Mouse (Mus musculus): ENCODE results near the gene Pkmyt1. TPM values are rescaled to one million over a fixed set of nuclear protein-coding genes. Genes with fewer than 3 reads are reported as not detected.

The Pkmyt1 gene
- polyA plus RNA-seq (2015; fragmentation: Nextera tagmentation; extraction: Ambion mirVana): 37.2 and 39.2 TPM in 2 replicates

DNA sequence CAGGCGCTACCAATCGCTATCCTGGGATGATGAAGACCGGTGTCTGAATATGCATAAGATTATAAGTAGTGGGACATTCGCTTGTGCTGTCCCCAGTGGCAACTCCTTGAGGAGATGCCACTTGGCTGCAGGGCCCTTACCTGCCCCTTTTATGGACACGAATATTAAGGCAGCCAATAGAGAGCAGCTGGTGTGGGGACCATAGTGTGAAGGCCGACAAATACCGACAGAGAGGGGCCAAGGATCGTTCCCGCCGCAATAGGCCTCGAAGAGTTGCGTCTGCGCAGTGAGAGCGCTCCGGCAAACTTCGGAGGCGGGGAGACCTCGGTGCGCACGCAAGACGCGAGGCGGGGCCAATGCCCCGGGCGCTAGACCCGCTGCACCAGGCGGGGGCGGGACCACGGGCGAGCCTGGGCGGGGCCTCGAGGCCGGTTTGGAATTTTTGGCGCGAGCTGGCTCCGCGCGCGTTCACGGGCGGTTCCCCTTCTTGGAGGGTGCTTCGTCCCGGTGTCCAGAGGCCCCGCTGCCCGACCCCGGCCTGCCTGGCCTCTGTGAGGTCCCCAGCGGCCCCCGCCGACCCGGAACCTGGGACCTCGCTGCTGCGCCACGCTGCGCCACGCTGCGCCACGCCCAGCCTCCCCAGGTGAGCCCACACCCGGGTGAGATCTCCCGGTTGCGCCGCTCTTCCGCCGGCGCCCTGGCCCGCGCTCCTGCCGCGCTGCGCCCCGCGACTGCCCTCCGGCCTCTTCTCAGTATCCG, at the start of gene Pkmyt1:
Gene Pkmyt1, plus strand, starts transcription at position 338 of the 759 bp plus-strand sequence.

DNA sequence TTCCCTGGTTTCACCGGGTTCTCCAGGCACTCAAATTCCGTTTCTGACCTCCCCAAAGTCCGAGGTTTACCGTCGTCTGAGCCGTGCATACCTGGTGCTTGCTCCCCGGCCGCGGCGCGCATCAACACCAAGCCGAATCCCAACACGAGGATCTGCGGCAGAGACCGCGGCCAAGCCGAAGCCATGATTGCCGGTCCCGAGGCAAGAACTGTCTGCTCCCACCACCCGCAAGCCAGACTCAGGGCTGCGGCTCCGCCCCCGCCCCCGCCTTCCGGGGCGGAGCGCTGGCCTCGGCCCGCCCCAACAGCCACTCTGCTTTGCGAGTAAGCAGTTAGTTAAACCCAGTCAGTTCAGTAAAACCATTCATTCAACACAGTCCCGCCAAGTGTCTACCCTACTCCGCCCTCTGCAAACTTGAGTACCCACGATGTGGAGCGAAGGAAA, 48.9 kb upstream of the Pkmyt1 start, which contains the start of gene Tnfrsf12a:
Gene Tnfrsf12a, minus strand, starts transcription at position 233 of the 444 bp plus-strand sequence.

DNA sequence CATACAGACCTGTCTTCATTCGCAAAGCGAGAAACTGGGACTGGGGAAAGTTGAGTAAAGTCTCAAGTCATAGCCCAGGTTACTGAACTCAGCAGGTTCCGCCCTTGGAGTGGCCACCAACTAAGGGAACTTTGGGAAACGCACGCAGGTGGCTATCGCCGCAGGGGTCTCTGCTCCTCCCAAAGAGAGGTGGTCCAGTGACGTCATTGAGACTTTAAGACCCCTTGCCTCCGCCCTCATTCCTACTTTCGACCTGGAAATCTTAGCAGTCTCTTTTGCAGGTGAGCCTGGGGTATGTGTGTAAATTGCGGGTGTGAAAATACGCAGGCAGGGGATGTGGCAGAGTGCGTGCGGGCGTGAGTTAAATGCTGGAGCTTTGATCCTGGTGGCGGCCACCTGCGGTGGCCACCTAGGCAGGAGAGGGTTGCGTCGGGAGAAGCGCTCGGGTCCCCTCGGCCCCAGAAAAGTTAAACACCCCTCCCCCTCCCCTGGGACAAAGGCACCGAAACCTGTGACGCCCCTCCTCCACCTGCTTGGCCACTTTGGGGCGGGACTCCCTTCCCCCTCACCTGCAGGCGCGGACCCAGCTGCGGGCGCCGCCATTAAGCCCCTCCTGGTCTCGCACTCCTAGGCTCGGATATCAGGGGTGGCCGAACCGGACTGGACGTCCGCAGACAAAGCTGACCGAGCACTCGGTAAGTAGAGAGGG, 46.9 kb upstream of the Pkmyt1 start, which contains the start of gene Cldn6:
Gene Cldn6, plus strand, starts transcription at position 123 of the 709 bp plus-strand sequence.

DNA sequence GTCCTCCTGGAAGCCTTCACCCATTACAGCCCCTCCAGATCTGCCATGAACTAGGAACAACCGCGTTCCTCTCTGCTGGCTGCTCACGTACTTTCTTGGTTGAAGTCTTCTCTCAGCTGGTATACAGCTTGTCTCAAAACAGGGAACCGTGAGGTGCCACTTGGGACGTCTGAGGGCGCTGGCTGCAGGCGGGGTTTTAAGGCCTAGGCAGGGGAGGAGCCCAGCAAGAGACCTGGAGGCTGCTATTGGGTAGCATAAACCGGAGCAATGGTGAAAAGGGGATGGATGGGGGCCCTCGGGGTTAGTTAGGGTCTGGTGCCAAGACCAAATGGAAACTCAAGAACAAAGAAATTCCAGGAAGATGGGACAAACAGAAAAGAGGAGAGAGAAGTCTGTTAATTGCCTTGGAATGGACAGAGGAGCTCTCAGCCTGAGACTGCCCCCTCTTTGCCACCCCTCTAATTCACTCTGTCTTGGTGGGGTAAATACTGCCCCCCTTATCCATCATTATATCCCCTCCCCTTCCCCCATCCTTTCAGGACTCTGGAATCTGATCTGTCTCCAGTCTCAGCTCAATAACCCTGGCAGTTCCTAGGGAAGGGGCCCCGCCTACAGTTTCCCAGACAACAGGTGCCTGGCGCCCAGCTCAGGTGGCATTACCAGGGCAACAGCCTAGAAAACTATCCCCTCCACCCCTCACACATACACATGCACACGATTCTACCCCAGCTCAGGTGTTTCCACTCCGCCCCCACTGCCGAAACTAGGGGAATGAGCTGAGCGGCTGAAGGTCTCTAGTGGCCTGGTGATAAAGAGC, 42.1 kb upstream of the Pkmyt1 start, which contains the start of gene Cldn9:
Gene Cldn9, minus strand, starts transcription at position 171 of the 817 bp plus-strand sequence.

DNA sequence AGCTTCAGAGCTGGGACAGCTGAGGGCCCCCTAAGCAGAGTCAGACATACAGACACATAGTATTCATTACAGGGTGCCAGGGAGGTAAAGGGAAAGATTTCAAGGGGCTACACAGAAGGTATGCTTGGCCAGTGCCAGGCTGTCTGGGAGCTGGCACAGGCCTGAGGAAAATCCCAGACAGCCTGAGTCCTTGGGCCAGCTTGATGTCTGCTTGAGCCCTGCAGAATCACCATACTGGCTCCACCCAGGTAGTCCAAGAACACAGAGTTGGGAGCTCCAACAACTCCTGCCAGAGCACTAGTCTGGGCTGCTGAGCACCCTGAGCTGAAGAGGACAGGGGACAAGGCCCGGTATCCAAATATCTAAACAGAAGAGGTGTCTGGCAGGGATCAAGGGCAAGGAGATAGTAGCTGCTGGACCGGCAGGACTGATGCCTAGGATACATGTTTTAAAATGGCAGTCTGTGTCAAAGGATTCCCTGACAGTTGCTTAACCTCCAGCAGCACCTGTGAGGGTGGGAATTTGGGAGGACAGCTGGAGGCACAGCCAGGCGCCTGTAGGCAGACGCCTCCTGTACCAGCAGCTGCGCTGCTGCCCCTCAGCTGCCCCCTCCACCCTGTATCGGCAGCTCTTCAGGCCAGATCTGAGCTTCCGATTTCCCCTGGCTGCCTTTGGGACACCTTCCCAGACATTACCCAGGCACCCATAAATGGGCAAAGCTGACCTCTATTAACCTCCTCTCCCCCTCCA, 3.6 kb upstream of the Pkmyt1 start, which contains the start of gene 1520401A03Rik:
Gene 1520401A03Rik, minus strand, starts transcription at position 408 of the 750 bp plus-strand sequence.

DNA sequence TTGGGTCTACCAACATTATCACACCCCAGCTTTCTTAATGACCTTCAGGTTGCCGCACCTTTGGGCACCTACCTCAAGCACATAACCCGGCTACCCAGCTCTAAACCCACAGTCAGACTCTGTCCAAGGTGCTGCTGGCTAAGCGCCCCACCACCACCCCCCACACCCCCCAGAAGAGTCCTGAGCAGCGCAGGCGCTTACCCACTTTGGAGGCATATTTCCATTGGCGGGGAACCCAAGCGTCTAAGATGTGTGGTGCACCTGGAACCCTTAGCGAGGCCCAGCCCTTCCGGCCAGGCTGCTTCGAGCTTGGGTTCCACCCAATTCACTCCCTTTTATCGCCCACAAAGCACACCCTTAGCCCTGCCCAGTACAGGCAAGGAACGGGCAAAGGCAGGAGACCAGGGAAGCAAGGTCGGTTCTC, 14.5 kb downstream of the Pkmyt1 start, which contains the start of gene Paqr4:
Gene Paqr4, minus strand, starts transcription at position 270 of the 424 bp plus-strand sequence.

DNA sequence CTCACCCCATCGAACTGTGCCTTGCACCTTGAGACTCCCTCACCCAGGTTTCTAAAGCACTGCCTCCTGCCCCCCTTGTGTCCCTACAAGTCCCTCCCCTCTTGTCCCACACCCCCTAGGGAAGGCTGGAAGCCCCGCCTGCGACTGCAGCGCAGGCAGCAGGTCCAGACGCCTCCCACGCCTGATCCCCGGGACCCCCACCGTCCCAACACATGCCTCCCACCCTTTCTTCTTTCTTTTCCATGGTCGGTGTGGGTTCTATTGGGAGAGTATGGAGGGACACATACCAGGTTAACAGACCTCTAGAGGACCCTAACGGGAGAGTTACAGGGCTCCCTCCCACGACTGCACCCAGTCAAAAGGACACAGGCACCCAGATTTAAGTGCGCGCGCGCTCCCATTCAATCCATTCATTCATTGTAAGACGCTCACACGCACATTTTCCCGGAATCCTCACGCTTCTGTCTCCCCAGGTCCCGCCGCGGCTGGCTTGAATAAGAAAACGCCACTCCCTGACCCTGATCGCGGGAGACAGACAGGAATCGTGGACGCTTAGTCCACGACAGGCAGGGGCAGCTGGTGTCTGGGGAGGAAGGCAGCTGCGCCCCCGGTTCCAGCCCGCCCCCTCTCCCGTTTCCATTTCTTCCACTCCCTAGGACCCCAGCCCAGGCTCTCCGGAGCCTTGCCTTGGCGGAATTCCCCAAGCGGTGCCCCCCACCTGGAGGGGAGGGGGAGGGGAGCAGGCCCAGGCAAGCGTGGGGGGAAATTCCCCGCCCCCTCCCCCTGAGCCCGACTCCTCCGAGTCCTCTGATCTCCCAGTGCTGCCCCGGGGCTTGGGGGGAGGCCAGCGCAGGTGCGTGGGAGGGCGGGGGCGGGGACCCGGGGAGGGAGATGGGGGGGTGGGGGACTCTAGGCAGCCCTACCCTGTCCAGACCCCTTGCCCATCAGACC, 19.4 kb downstream of the Pkmyt1 start, which contains the start of gene Kremen2:
Gene Kremen2, minus strand, starts transcription at position 533 of the 951 bp plus-strand sequence.

DNA sequence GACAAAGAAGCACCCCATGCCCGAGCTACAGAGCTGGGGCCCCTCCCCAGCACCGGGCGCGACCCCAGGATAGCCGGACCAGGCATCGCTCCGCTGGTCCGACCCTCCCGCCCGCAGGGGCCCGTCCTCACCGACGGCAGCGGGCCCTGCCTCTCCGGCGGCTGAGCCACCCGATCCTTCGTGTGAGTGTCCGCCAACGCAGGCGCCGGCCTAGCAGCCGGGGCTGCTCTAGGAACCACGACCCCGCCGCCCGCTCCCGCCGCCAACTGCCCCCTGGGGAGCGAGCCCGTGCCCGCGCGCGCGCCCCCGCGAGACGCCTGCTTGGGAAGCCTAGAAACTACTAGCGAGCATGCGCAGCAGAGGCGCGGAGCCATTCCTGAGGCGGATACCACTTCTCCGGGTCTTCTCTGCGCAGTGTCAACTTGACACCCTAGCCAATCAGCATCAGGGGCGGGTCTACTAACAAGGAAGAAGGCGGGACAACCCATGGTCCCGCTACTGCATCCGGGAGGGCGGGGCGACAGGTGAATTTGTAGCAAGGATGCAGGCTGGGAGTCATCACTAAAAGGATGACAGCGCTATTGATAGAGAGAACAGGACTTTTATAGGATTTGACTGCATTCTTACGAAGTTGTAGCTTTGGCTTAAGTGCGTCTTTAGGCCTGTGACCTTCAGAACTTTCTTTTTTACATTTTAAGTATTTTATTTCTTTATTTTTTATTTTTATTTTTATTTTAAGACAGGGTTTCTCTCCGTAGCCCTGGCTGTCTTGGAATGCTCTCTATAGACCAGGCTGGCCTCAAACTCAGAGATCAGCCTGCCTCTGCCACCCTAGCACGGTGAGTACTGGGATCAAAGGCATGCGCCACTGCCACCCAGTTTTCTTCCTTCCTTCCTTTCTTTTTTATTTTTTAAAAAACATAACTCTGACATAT, 45.4 kb downstream of the Pkmyt1 start, which contains the start of gene Flywch1:
Gene Flywch1, minus strand, starts transcription at position 319 of the 935 bp plus-strand sequence.

DNA sequence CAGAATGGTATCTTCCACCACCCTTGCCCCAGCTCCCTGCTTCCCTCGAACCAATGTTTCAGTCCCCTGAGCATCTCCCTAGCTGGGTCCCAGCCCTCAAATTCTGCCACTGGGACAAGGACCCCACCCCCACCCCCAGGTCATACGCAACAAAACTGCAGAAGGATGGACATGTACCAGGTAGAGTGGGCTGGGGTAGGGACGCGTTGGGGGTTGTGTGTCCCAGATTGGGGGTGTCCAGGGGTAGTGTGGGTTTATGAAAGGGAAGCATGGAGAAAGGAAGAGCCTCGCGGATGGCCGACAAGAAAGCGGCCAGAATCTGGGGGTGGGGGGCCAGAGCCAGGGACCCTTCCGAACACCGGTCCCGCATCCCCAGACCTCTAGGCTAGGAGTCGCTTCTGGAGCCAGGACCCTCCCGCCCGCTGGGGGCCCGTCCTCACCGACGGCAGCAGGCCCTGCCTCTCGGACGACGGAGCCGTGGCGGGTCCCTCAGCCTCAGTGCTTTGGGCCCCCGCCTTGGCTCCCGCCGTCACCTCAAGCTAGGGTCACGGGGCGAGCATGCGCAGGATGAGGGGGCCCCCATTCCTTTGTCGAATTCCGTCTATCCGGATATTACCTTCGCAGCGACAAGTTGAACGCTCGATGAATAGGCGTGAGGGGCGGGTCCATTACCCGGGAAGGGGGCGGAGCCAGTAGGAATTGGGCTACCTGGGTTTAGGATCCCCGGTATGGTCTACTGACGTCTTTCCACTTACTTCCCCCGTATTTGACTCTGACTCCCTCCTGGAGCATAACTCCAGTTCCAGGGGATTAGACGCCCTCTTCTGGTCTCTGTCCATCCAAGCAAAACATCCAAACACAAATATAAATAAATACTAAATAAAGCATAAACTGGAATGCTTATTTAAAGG, 59.7 kb downstream of the Pkmyt1 start, which contains the start of gene Flywch2:
Gene Flywch2, minus strand, starts transcription at position 521 of the 911 bp plus-strand sequence.

Other genes with a start within 250 kb of the Pkmyt1 start
- not detected in 2 replicates for gene Vmn2r117, start 246.6 kb upstream of the Pkmyt1 start, polyA plus RNA-seq (2015; fragmentation: Nextera tagmentation; extraction: Ambion mirVana)
- 6.9 and 8.1 TPM in 2 replicates for gene Zfp213, start 162.1 kb upstream of the Pkmyt1 start, polyA plus RNA-seq (2015; fragmentation: Nextera tagmentation; extraction: Ambion mirVana)
- 1.9 and 2.2 TPM in 2 replicates for gene Zfp13, start 126.8 kb upstream of the Pkmyt1 start, polyA plus RNA-seq (2015; fragmentation: Nextera tagmentation; extraction: Ambion mirVana)
- gene Zscan10, start 125.5 kb upstream of the Pkmyt1 start, polyA plus RNA-seq (2015; fragmentation: Nextera tagmentation; extraction: Ambion mirVana): not detected in 2 replicates
- gene Mmp25, start 81.1 kb upstream of the Pkmyt1 start, polyA plus RNA-seq (2015; fragmentation: Nextera tagmentation; extraction: Ambion mirVana): 3.0 and 4.4 TPM in 2 replicates
- 0.11 and 0.35 TPM in 2 replicates for gene Bicdl2, start 65.8 kb upstream of the Pkmyt1 start, polyA plus RNA-seq (2015; fragmentation: Nextera tagmentation; extraction: Ambion mirVana)
- 43.1 and 43.5 TPM in 2 replicates for gene Hcfc1r1, start 52.7 kb upstream of the Pkmyt1 start, polyA plus RNA-seq (2015; fragmentation: Nextera tagmentation; extraction: Ambion mirVana)
- gene Thoc6, start 52.5 kb upstream of the Pkmyt1 start, polyA plus RNA-seq (2015; fragmentation: Nextera tagmentation; extraction: Ambion mirVana): 21.1 and 22.3 TPM in 2 replicates
- 3.4 and 4.0 TPM in 2 replicates for gene Tnfrsf12a, start 48.9 kb upstream of the Pkmyt1 start, polyA plus RNA-seq (2015; fragmentation: Nextera tagmentation; extraction: Ambion mirVana)
- gene Cldn6, start 47.1 kb upstream of the Pkmyt1 start, polyA plus RNA-seq (2015; fragmentation: Nextera tagmentation; extraction: Ambion mirVana): 0.11 TPM in 1 of 2 replicates, not detected in the other
- gene Cldn9, start 42.3 kb upstream of the Pkmyt1 start, polyA plus RNA-seq (2015; fragmentation: Nextera tagmentation; extraction: Ambion mirVana): 0.08 TPM in 2 replicates
- gene 1520401A03Rik, start 3.6 kb upstream of the Pkmyt1 start, polyA plus RNA-seq (2015; fragmentation: Nextera tagmentation; extraction: Ambion mirVana): 0.11 TPM in 1 of 2 replicates, not detected in the other
- gene Paqr4, start 14.5 kb downstream of the Pkmyt1 start, polyA plus RNA-seq (2015; fragmentation: Nextera tagmentation; extraction: Ambion mirVana): 10.5 and 12.2 TPM in 2 replicates
- not detected in 2 replicates for gene Kremen2, start 19.5 kb downstream of the Pkmyt1 start, polyA plus RNA-seq (2015; fragmentation: Nextera tagmentation; extraction: Ambion mirVana)
- gene Flywch1, start 45.3 kb downstream of the Pkmyt1 start, polyA plus RNA-seq (2015; fragmentation: Nextera tagmentation; extraction: Ambion mirVana): 19.2 and 22.6 TPM in 2 replicates
- 3.5 and 6.6 TPM in 2 replicates for gene Flywch2, start 59.7 kb downstream of the Pkmyt1 start, polyA plus RNA-seq (2015; fragmentation: Nextera tagmentation; extraction: Ambion mirVana)
- gene Srrm2, start 64.2 kb downstream of the Pkmyt1 start, polyA plus RNA-seq (2015; fragmentation: Nextera tagmentation; extraction: Ambion mirVana): 290 and 303 TPM in 2 replicates
- 632 and 659 TPM in 2 replicates for gene Elob, start 102.8 kb downstream of the Pkmyt1 start, polyA plus RNA-seq (2015; fragmentation: Nextera tagmentation; extraction: Ambion mirVana)
- gene Prss33, start 109.7 kb downstream of the Pkmyt1 start, polyA plus RNA-seq (2015; fragmentation: Nextera tagmentation; extraction: Ambion mirVana): not detected in 2 replicates
- not detected in 2 replicates for gene Prss32, start 117.5 kb downstream of the Pkmyt1 start, polyA plus RNA-seq (2015; fragmentation: Nextera tagmentation; extraction: Ambion mirVana)
- gene Prss41, start 117.8 kb downstream of the Pkmyt1 start, polyA plus RNA-seq (2015; fragmentation: Nextera tagmentation; extraction: Ambion mirVana): not detected in 2 replicates
- not detected in 2 replicates for gene Prss21, start 141.7 kb downstream of the Pkmyt1 start, polyA plus RNA-seq (2015; fragmentation: Nextera tagmentation; extraction: Ambion mirVana)
- not detected in 2 replicates for gene Dcpp1, start 154.5 kb downstream of the Pkmyt1 start, polyA plus RNA-seq (2015; fragmentation: Nextera tagmentation; extraction: Ambion mirVana)
- not detected in 2 replicates for gene Dcpp2, start 154.5 kb downstream of the Pkmyt1 start, polyA plus RNA-seq (2015; fragmentation: Nextera tagmentation; extraction: Ambion mirVana)
- gene Dcpp3, start 191.1 kb downstream of the Pkmyt1 start, polyA plus RNA-seq (2015; fragmentation: Nextera tagmentation; extraction: Ambion mirVana): not detected in 2 replicates
- not detected in 2 replicates for gene Sbp, start 215.3 kb downstream of the Pkmyt1 start, polyA plus RNA-seq (2015; fragmentation: Nextera tagmentation; extraction: Ambion mirVana)
- gene Sbpl, start 228.9 kb downstream of the Pkmyt1 start, polyA plus RNA-seq (2015; fragmentation: Nextera tagmentation; extraction: Ambion mirVana): not detected in 2 replicates